Mouse (Mus musculus) stomach, postnatal 0 days (tissue): ENCODE results near the gene Gm49396.

Source experiments
- CTCF ChIP-seq: IDR thresholded peaks from 2 replicates; pipeline ENCODE4 v1.5.1; 2016; ENCODE audit warnings: antibody characterized with exemption, low read depth, mild to moderate bottlenecking, moderate library complexity
- EP300 ChIP-seq: optimal IDR thresholded peaks from 2 replicates; pipeline ENCODE3; 2016; ENCODE audit warnings: antibody characterized with exemption

DNA sequence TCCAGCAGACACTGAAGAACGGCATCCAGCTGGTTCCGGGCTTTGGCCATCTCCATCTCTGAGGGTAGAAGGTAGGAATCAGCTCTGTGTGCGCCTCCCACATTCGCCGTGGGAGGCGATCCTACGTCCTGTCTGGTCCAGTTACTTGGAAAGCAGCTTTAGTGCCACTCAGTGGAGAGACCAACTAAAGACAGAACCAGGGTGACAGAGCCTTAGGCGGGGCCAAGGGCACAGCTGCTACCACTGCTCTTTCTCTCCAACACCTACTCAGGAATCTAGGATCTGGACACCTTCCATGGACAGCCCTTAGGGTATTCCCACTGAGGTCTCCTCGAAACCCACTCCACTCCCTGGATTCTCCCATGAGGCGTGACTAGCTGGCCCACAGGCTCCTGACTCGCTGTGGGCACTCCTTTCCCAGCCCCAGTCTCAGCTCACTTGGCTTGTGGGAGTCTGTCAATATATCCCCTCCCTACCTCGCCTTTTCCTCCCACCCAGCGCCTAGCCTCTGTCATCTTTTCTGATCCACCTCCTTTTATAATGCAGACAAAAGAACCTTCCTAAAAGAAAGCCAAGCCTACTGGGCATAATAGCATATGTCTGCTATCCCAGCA, 5.1 kb upstream of the Gm49396 start:
- TF ChIP-seq EP300 (no peak), CTCF (no peak)
